Mouse (Mus musculus): ENCODE measurements around the gene Zcrb1. TPM values are rescaled to one million over a fixed set of nuclear protein-coding genes. Genes with fewer than 3 reads are reported as not detected.

The Zcrb1 gene
- 22.4 and 25.7 TPM in 2 replicates for polyA plus RNA-seq (2012)

GRCm38 (mm10) chr15:93397826-93398698, at the start of gene Zcrb1, which contains the start of gene Pphln1:
Gene Zcrb1 (minus strand): TSS chr15:93398334.
Gene Pphln1 (plus strand): TSS chr15:93398350.
- Histone ChIP-seq H3K36me3 (ENCODE audit: control insufficient read depth) (peaks cover 47% of the 10 kb centered on the region), H3K4me3 (replicated peaks) (peak within 1 kb of the TSS; percentile 77), H3K27me3 (ENCODE audit: control insufficient read depth) (no peaks in the 10 kb centered on the region), H3K9me3 (ENCODE audit: control insufficient read depth, low read length) (no peaks in the 10 kb centered on the region), H3K4me1 (ENCODE audit: control insufficient read depth) (peaks cover 55% of the 10 kb centered on the region)
- TF ChIP-seq TAL1 (IDR thresholded peaks at IDR 0.05; ENCODE audit: low read length) (no peak), GATA1 (IDR thresholded peaks at IDR 0.05; ENCODE audit: low read length) (no peak)

GRCm38 (mm10) chr15:93443676-93444075, 45.5 kb upstream of the Zcrb1 start:
- Histone ChIP-seq H3K4me1 (ENCODE audit: control insufficient read depth) (0 out of 2 replicates have a peak, but pooled peaks cover under 1% of the 10 kb centered on the region), H3K36me3 (ENCODE audit: control insufficient read depth) (peaks cover 68% of the 10 kb centered on the region), H3K9me3 (ENCODE audit: control insufficient read depth, low read length) (no peaks in the 10 kb centered on the region), H3K27me3 (ENCODE audit: control insufficient read depth) (no peaks in the 10 kb centered on the region), H3K4me3 (replicated peaks) (no peak overlapping the region)
- TF ChIP-seq TAL1 (IDR thresholded peaks at IDR 0.05; ENCODE audit: low read length), result no peak
- TF ChIP-seq GATA1 (IDR thresholded peaks at IDR 0.05; ENCODE audit: low read length), result no peak

DNA sequence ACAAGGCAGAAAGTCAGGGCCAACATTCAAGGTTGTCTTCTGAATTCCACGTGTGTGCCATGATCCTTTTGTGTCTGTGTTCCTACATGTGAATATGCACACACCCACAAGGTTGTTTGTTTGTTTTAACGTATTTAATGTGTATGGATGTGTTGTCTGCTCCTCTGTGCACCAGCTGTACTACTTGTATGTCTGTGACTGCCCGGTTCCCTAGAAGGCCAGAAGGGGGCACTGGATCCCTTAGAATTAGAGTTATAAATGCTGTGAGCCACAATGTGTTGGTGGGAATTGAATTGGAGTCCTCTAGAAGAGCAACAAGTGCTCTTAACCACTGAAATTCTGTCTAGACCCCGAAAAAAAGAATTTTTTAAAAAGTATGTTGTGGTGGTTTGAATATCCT, 44.1 kb upstream of the Zcrb1 start:
- TF ChIP-seq TAL1 (IDR thresholded peaks at IDR 0.05; ENCODE audit: low read length) (no peak), GATA1 (IDR thresholded peaks at IDR 0.05; ENCODE audit: low read length) (no peak)
- Histone ChIP-seq H3K36me3 (ENCODE audit: control insufficient read depth) (peaks cover 71% of the 10 kb centered on the region), H3K27me3 (ENCODE audit: control insufficient read depth) (no peaks in the 10 kb centered on the region)

DNA sequence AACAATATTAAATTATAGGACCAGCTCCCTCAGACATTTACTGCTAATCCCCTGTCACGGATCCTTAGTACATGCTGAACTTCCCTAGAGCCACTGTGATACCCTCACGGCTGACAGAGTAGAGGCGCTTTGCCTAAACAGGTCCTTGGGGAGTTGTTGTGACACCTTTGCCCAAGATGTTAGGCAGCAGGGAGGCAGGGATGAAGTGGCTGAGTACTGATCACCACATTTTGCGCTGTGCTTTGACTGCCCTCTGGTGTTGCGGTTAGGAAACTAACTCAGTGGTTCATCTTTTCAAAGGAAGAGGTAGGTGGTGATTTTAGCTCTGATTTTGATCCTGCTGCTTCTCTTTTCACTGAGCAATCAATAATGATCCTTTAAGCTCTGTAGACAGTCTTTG, 40.5 kb upstream of the Zcrb1 start:
- peaks cover 70% of the 10 kb centered on the region for H3K36me3 ChIP-seq (ENCODE audit: control insufficient read depth)
- H3K9me3 ChIP-seq (ENCODE audit: control insufficient read depth, low read length), result no peaks in the 10 kb centered on the region
- no peaks in the 10 kb centered on the region for H3K27me3 ChIP-seq (ENCODE audit: control insufficient read depth)

More for the DNA sequence above, 44.1 kb upstream of the Zcrb1 start:
- H3K4me3 ChIP-seq (replicated peaks), result no peak overlapping the region
- H3K4me1 ChIP-seq (ENCODE audit: control insufficient read depth), result peaks cover 2% of the 10 kb centered on the region; the same call in 1 of the 2 replicates
- no peaks in the 10 kb centered on the region for H3K9me3 ChIP-seq (ENCODE audit: control insufficient read depth, low read length)

GRCm38 (mm10) chr15:93435998-93436397, 37.9 kb upstream of the Zcrb1 start:
- no peaks in the 10 kb centered on the region for H3K9me3 ChIP-seq (ENCODE audit: control insufficient read depth, low read length)
- no peaks in the 10 kb centered on the region for H3K27me3 ChIP-seq (ENCODE audit: control insufficient read depth)
- no peak overlapping the region for H3K4me3 ChIP-seq (replicated peaks)
- peaks cover 69% of the 10 kb centered on the region for H3K36me3 ChIP-seq (ENCODE audit: control insufficient read depth)
- TF ChIP-seq TAL1 (IDR thresholded peaks at IDR 0.05; ENCODE audit: low read length) (no peak), GATA1 (IDR thresholded peaks at IDR 0.05; ENCODE audit: low read length) (no peak)
- H3K4me1 ChIP-seq (ENCODE audit: control insufficient read depth), result peaks cover 2% of the 10 kb centered on the region; the same call in 1 of the 2 replicates

More for the DNA sequence above, 40.5 kb upstream of the Zcrb1 start:
- H3K4me1 ChIP-seq (ENCODE audit: control insufficient read depth), result peaks cover 2% of the 10 kb centered on the region; the same call in 1 of the 2 replicates
- H3K4me3 ChIP-seq (replicated peaks), result no peak overlapping the region
- TF ChIP-seq GATA1 (IDR thresholded peaks at IDR 0.05; ENCODE audit: low read length) (no peak), TAL1 (IDR thresholded peaks at IDR 0.05; ENCODE audit: low read length) (no peak)

DNA sequence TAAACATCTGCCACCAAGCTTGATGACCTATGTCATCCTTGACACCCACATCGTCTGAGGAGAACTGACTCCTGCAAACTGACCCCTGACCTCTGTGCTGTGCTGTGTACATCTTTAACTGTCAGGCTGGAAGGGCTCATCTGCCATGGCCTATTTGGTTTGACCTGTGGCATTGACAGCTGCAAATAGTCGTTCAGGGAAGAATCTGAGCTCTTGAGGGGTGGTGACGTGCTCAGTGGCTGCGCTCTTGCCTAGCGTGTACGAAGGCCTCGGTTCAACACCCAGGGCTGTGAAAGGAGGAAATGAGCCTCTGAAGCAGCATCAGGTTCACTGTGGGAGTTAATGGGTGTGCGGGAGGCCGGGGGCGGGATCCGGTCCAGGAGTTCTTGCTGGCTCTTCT, 35.7 kb upstream of the Zcrb1 start:
- TF ChIP-seq GATA1 (IDR thresholded peaks at IDR 0.05; ENCODE audit: low read length) (no peak), TAL1 (IDR thresholded peaks at IDR 0.05; ENCODE audit: low read length) (no peak)
- Histone ChIP-seq H3K36me3 (ENCODE audit: control insufficient read depth) (peaks cover 70% of the 10 kb centered on the region), H3K4me3 (replicated peaks) (no peak overlapping the region)

DNA sequence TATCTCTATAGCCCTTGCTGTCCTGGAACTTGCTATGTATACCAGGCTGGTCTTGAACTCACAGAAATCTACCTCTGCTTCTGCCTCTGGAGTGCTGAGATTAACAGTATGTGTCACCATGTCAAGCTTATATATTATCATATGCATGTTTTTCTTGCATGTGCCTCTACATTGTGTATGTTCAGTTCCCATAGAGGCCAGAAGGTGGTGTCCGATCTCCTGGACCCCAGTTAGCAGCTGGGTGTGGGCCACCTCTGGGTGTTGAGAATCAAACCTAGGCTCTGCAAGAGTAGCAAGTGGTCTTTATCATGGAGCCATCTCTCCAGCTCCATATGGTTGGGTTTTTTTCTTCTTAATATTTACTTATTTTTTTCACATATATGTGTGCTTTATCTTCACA, 24.4 kb upstream of the Zcrb1 start:
- peaks cover 64% of the 10 kb centered on the region for H3K36me3 ChIP-seq (ENCODE audit: control insufficient read depth)
- no peaks in the 10 kb centered on the region for H3K4me1 ChIP-seq (ENCODE audit: control insufficient read depth)
- no peaks in the 10 kb centered on the region for H3K9me3 ChIP-seq (ENCODE audit: control insufficient read depth, low read length)
- no peak for TF ChIP-seq GATA1 (IDR thresholded peaks at IDR 0.05; ENCODE audit: low read length)
- no peak for TF ChIP-seq TAL1 (IDR thresholded peaks at IDR 0.05; ENCODE audit: low read length)
- no peak overlapping the region for H3K4me3 ChIP-seq (replicated peaks)
- H3K27me3 ChIP-seq (ENCODE audit: control insufficient read depth), result no peaks in the 10 kb centered on the region

More for the DNA sequence above, 35.7 kb upstream of the Zcrb1 start:
- H3K27me3 ChIP-seq (ENCODE audit: control insufficient read depth), result no peaks in the 10 kb centered on the region
- H3K4me1 ChIP-seq (ENCODE audit: control insufficient read depth), result peaks cover 2% of the 10 kb centered on the region; the same call in 1 of the 2 replicates
- no peaks in the 10 kb centered on the region for H3K9me3 ChIP-seq (ENCODE audit: control insufficient read depth, low read length)

- no peak overlapping the region for H3K4me3 ChIP-seq (replicated peaks)
- peaks cover 63% of the 10 kb centered on the region for H3K36me3 ChIP-seq (ENCODE audit: control insufficient read depth)
Observed at GRCm38 (mm10) chr15:93420596-93420995, 22.5 kb upstream of the Zcrb1 start.

DNA sequence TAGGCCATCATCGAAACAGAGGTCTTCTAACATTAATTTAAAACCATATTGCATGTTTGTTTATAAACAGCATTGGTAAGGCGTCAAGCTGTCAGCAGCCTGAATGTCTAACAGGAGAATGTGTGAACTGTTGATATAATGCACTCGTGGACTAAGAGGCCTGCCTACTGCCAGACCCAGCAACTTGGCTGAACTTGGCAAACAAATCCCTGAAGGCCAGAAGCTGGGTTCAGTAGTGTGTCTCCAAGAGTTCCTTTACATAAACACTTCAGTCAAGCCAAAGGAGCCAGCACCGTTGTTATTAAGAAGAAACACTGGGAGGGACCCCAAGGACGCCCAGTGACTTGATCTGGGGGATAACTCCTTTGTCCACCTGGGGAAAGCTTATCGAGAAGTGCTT, 18.2 kb upstream of the Zcrb1 start:
- Histone ChIP-seq H3K36me3 (ENCODE audit: control insufficient read depth) (peaks cover 67% of the 10 kb centered on the region), H3K4me1 (ENCODE audit: control insufficient read depth) (no peaks in the 10 kb centered on the region), H3K27me3 (ENCODE audit: control insufficient read depth) (no peaks in the 10 kb centered on the region), H3K4me3 (replicated peaks) (no peak overlapping the region), H3K9me3 (ENCODE audit: control insufficient read depth, low read length) (no peaks in the 10 kb centered on the region)
- TF ChIP-seq GATA1 (IDR thresholded peaks at IDR 0.05; ENCODE audit: low read length) (no peak), TAL1 (IDR thresholded peaks at IDR 0.05; ENCODE audit: low read length) (no peak)

More at GRCm38 (mm10) chr15:93420596-93420995, 22.5 kb upstream of the Zcrb1 start:
- H3K4me1 ChIP-seq (ENCODE audit: control insufficient read depth), result no peaks in the 10 kb centered on the region
- no peaks in the 10 kb centered on the region for H3K27me3 ChIP-seq (ENCODE audit: control insufficient read depth)
- H3K9me3 ChIP-seq (ENCODE audit: control insufficient read depth, low read length), result no peaks in the 10 kb centered on the region
- TF ChIP-seq GATA1 (IDR thresholded peaks at IDR 0.05; ENCODE audit: low read length) (no peak), TAL1 (IDR thresholded peaks at IDR 0.05; ENCODE audit: low read length) (no peak)

All from erythroblast, embryonic 14.5 days (primary cell).